Mouse (Mus musculus): ENCODE measurements around the gene Cobll1. TPM values are rescaled to one million over a fixed set of nuclear protein-coding genes. Genes with fewer than 3 reads are reported as not detected.

Gene Cobll1
- polyA plus RNA-seq, 1 experiment from 2014 or later = 4.1 TPM

DNA sequence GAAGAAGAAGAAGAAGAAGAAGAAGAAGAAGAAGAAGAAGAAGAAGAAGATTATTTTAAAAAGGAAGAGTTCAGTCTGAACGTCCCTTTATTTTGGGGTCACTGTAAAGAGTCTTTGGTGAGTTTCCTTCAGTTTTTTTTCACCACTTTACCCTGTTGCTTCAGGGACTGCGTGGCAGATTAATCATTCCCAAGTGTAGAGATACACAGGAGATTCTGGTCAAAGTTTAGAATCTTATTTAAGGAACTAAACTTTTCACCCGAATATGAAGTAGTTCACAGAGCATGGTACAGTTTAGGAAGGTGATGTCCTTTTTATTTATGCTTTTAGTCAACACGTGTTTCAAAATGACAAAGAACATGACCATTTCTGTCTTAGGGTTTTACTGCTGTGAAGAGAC is 21.2 kb upstream of the Cobll1 start:
- Histone ChIP-seq H3K4me1 (no peaks in the 10 kb centered on the region), H3K9me3 (no peaks in the 10 kb centered on the region), H3K36me3 (replicated peaks) (no peaks in the 10 kb centered on the region), H3K27ac (replicated peaks) (no peak overlapping the region), H3K27me3 (replicated peaks; ENCODE audit: low read depth, poor library complexity, severe bottlenecking) (no peaks in the 10 kb centered on the region), H3K4me3 (no peak overlapping the region)
- no peak for DNase-seq (ENCODE audit: low spot score)
- 84% methylated on average over 4 of the region's 4 CpGs for WGBS

GRCm38 (mm10) chr2:65257446-65257845 is 18.2 kb upstream of the Cobll1 start:
- Histone ChIP-seq H3K9me3 (no peaks in the 10 kb centered on the region), H3K4me3 (no peak overlapping the region), H3K27me3 (replicated peaks; ENCODE audit: low read depth, poor library complexity, severe bottlenecking) (no peaks in the 10 kb centered on the region), H3K36me3 (replicated peaks) (no peaks in the 10 kb centered on the region), H3K4me1 (no peaks in the 10 kb centered on the region), H3K27ac (replicated peaks) (no peak overlapping the region)
- WGBS = 64% methylated on average over 2 of the region's 2 CpGs
- DNase-seq (ENCODE audit: low spot score) = no peak

- H3K9me3 ChIP-seq = no peaks in the 10 kb centered on the region
- no peak overlapping the region for H3K4me3 ChIP-seq
- DNase-seq (ENCODE audit: low spot score) = no peak
- H3K36me3 ChIP-seq (replicated peaks) = no peaks in the 10 kb centered on the region
- H3K27ac ChIP-seq (replicated peaks) = no peak overlapping the region
- WGBS = 81% methylated on average over 6 of the region's 6 CpGs
- no peaks in the 10 kb centered on the region for H3K4me1 ChIP-seq
- no peaks in the 10 kb centered on the region for H3K27me3 ChIP-seq (replicated peaks; ENCODE audit: low read depth, poor library complexity, severe bottlenecking)
These were observed 17.5 kb upstream of the Cobll1 start for GRCm38 (mm10) chr2:65256494-65257254.

GRCm38 (mm10) chr2:65250589-65251104 is 11.4 kb upstream of the Cobll1 start:
- no peak for DNase-seq (ENCODE audit: low spot score)
- H3K4me1 ChIP-seq = no peaks in the 10 kb centered on the region
- H3K27me3 ChIP-seq (replicated peaks; ENCODE audit: low read depth, poor library complexity, severe bottlenecking) = no peaks in the 10 kb centered on the region
- no peaks in the 10 kb centered on the region for H3K36me3 ChIP-seq (replicated peaks)
- H3K27ac ChIP-seq (replicated peaks) = no peak overlapping the region
- WGBS = 54% methylated on average over 5 of the region's 5 CpGs
- no peak overlapping the region for H3K4me3 ChIP-seq
- no peaks in the 10 kb centered on the region for H3K9me3 ChIP-seq

DNA sequence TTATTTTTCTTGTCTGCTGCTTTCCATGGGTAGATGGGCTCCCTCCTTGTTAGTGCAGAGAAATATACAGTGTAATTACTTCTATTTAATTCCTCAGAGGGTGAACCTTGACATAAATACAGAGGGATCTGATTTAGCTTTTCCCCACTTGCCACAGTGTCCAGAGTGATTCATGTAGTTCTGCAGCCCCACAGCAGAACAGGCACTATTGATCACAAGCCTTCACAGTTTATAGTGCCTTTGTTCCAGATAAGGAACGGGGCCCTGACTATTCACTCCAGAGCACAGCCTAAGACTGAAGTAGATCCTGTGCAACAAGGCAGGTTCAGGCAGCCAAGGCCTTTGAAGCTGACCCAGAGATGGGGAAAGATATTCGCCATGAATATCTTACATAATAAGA is 10.4 kb upstream of the Cobll1 start:
- no peaks in the 10 kb centered on the region for H3K9me3 ChIP-seq
- DNase-seq (ENCODE audit: low spot score) = no peak
- H3K4me1 ChIP-seq = no peaks in the 10 kb centered on the region
- H3K27me3 ChIP-seq (replicated peaks; ENCODE audit: low read depth, poor library complexity, severe bottlenecking) = no peaks in the 10 kb centered on the region
- WGBS = 63% methylated on average over 2 of the region's 2 CpGs
- H3K36me3 ChIP-seq (replicated peaks) = no peaks in the 10 kb centered on the region
- no peak overlapping the region for H3K4me3 ChIP-seq
- H3K27ac ChIP-seq (replicated peaks) = no peak overlapping the region

DNA sequence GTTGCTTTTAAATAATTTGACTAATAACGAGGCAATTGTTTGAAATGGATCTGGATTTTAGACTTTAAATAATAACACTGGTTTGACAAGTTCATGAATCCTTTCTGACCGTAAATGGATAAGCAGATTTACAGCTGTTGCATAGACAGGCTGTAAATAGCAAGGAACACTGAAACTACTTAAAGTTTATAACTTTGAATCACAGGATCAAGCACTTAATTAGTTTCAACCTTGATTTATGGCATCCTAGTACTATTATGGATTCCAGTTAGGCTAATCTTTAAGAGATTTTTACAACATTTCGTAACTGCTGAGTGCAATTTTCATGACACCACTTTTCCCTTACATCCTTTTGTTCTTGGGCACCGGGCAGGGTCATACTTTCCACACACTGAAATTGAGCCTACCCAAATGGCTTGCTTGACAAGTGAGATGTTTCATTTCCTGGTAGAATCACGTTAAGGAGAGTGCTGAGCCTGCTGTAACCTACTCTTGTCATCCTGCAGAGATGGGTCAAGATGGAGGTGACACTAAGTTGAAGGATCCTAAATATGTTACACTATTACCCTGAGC is 1.1 kb upstream of the Cobll1 start:
- Histone ChIP-seq H3K9me3 (no peaks in the 10 kb centered on the region), H3K36me3 (replicated peaks) (no peaks in the 10 kb centered on the region), H3K4me1 (peaks cover 20% of the 10 kb centered on the region), H3K27me3 (replicated peaks; ENCODE audit: low read depth, poor library complexity, severe bottlenecking) (peaks cover 55% of the 10 kb centered on the region), H3K4me3 (no peak overlapping the region), H3K27ac (replicated peaks) (no peak overlapping the region)
- 75% methylated on average over 5 of the region's 5 CpGs for WGBS
- no peak for DNase-seq (ENCODE audit: low spot score)

- no peaks in the 10 kb centered on the region for H3K9me3 ChIP-seq
- H3K27me3 ChIP-seq (replicated peaks; ENCODE audit: low read depth, poor library complexity, severe bottlenecking) = peaks cover 55% of the 10 kb centered on the region
- under 1% methylated on average over 111 of the region's 114 CpGs for WGBS
- H3K4me1 ChIP-seq = peaks cover 20% of the 10 kb centered on the region
- peak overlapping the region; percentile 76 for H3K4me3 ChIP-seq
- DNase-seq (ENCODE audit: low spot score) = peak; percentile 76
- peak overlapping the region; percentile 87 for H3K27ac ChIP-seq (replicated peaks)
- H3K36me3 ChIP-seq (replicated peaks) = no peaks in the 10 kb centered on the region
These were observed 836 bp downstream of the Cobll1 start for GRCm38 (mm10) chr2:65238171-65238963.

- peak overlapping the region; percentile 76 for H3K4me3 ChIP-seq
- H3K27ac ChIP-seq (replicated peaks) = peak overlapping the region; percentile 87
- no peaks in the 10 kb centered on the region for H3K9me3 ChIP-seq
- peaks cover 55% of the 10 kb centered on the region for H3K27me3 ChIP-seq (replicated peaks; ENCODE audit: low read depth, poor library complexity, severe bottlenecking)
- DNase-seq (ENCODE audit: low spot score) = no peak
- peaks cover 20% of the 10 kb centered on the region for H3K4me1 ChIP-seq
- under 1% methylated on average over 22 of the region's 22 CpGs for WGBS
- no peaks in the 10 kb centered on the region for H3K36me3 ChIP-seq (replicated peaks)
These were observed 1.5 kb downstream of the Cobll1 start for GRCm38 (mm10) chr2:65237610-65238170.

DNA sequence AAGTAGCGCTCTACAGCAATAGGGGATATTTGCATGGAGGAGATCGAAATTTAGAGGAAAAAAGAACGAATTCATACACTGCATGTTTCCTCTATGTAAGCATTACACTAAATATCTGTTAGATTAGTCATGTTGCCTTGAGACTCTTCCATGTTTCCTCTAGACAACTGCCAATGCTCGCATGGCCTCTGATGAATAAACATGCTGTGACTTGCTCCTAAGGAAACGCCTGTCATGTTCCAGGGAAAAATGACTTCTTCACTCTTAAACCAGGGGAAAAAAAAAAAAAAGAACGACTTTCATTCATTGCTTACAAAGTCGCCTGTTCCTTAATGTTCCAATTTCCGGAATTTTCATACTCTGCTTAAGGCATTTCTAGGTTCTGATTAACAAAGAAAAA is 2.1 kb downstream of the Cobll1 start:
- peaks cover 20% of the 10 kb centered on the region for H3K4me1 ChIP-seq
- H3K4me3 ChIP-seq = peak overlapping the region; percentile 76
- no peak overlapping the region for H3K27ac ChIP-seq (replicated peaks)
- 67% methylated on average over 8 of the region's 8 CpGs for WGBS
- H3K9me3 ChIP-seq = no peaks in the 10 kb centered on the region
- no peak for DNase-seq (ENCODE audit: low spot score)
- peaks cover 55% of the 10 kb centered on the region for H3K27me3 ChIP-seq (replicated peaks; ENCODE audit: low read depth, poor library complexity, severe bottlenecking)
- H3K36me3 ChIP-seq (replicated peaks) = no peaks in the 10 kb centered on the region

- Histone ChIP-seq H3K36me3 (replicated peaks) (no peaks in the 10 kb centered on the region), H3K9me3 (no peaks in the 10 kb centered on the region), H3K27me3 (replicated peaks; ENCODE audit: low read depth, poor library complexity, severe bottlenecking) (peaks cover 54% of the 10 kb centered on the region), H3K27ac (replicated peaks) (no peak overlapping the region), H3K4me3 (no peak overlapping the region), H3K4me1 (peaks cover 20% of the 10 kb centered on the region)
- WGBS = 87% methylated on average over 8 of the region's 8 CpGs
- DNase-seq (ENCODE audit: low spot score) = no peak
These were observed 2.6 kb downstream of the Cobll1 start for GRCm38 (mm10) chr2:65236644-65237043.

DNA sequence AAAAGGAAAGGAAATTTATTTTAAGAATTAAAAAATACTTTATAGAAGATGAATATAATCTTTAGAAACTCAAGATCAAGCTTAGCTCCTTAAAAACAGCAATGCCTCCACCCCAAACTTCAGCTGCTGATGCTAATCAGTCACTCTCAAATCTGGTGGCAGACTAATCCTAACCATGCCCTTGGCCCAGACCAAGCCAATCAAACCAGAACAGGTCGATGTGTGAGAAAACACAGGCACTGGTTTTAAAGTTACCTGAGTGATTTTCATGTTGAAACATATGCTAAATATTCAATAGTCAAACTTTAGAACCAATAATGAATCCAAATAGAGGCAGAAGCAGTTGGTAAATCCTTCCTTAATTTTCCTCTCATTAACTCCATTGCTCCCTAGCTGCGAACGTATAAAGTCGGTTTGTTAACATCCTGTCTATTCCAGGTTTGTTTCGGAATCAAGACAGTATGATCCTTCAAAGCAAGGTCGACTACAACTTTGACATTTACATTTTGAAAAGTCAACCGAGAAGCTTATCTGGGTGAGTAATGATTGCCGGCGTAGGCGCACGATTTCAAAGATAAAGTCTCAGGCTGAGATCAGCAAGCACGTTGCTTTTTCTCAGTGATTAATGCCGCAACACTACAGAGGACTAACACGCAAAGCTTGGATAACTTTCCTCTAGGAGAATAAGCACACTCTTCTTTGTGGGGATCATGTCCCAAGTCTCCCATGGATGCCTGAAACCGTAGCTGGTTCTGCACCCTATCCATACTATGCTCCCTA is 6.3 kb downstream of the Cobll1 start:
- no peak overlapping the region for H3K4me3 ChIP-seq
- no peak overlapping the region for H3K27ac ChIP-seq (replicated peaks)
- H3K36me3 ChIP-seq (replicated peaks) = no peaks in the 10 kb centered on the region
- 91% methylated on average over 15 of the region's 15 CpGs for WGBS
- H3K4me1 ChIP-seq = peaks cover 10% of the 10 kb centered on the region
- DNase-seq (ENCODE audit: low spot score) = no peak
- H3K27me3 ChIP-seq (replicated peaks; ENCODE audit: low read depth, poor library complexity, severe bottlenecking) = peaks cover 22% of the 10 kb centered on the region
- no peaks in the 10 kb centered on the region for H3K9me3 ChIP-seq

DNA sequence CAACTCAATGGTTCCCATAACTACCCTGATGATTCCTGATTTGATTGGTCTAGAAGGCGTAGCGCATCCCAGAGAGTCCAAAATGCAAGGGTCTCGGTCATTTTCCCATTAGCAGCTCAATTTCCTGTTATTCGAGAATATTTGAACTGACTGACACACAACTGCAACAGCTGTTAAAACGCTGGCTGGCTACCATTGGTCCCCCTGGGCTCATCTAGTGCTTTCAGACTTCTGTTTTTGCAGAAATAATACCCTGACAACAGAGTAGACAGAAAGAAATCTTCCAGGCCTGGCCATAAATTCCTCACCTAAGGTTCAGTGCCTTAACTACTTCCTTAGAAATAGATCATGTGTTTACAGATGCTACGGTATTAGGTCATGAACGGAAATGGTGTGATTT is 10.8 kb downstream of the Cobll1 start:
- WGBS = 72% methylated on average over 7 of the region's 7 CpGs
- Histone ChIP-seq H3K27ac (replicated peaks) (no peak overlapping the region), H3K36me3 (replicated peaks) (no peaks in the 10 kb centered on the region), H3K4me3 (no peak overlapping the region), H3K4me1 (peaks cover 7% of the 10 kb centered on the region), H3K9me3 (no peaks in the 10 kb centered on the region), H3K27me3 (replicated peaks; ENCODE audit: low read depth, poor library complexity, severe bottlenecking) (no peaks in the 10 kb centered on the region)
- no peak for DNase-seq (ENCODE audit: low spot score)

Data from embryonic facial prominence, embryonic 10.5 days (tissue).